Mouse (Mus musculus) bone marrow, adult 2 months (tissue): ENCODE data around the gene Maml3. TPM values are rescaled to one million over a fixed set of nuclear protein-coding genes. Genes with fewer than 3 reads are reported as not detected.

ENCODE experiments used
- H3K27ac ChIP-seq: fragments of 200-500 bp; 2 replicates; pipeline ENCODE4 v1.5.1; 2012; ENCODE audit warnings: low read depth, mild to moderate bottlenecking, control low read depth, inconsistent platforms, low read length; ENCODE audit not compliant: control insufficient read depth, poor library complexity, insufficient read depth
- H3K4me1 ChIP-seq: fragments of 200-500 bp; 2 replicates; pipeline ENCODE4 v1.6.1; 2011; ENCODE audit warnings: low read length; ENCODE audit not compliant: control insufficient read depth, insufficient read depth
- H3K4me3 ChIP-seq: fragments of 200-500 bp; replicated peaks from 2 replicates; pipeline ENCODE3; 2011; ENCODE audit warnings: mild to moderate bottlenecking, low read depth, low read length, control low read depth; ENCODE audit not compliant: control insufficient read depth
- CTCF ChIP-seq: fragments of 200-500 bp; IDR thresholded peaks from 2 replicates; pipeline ENCODE4 v1.5.1; 2011; ENCODE audit warnings: low read length, control low read depth; ENCODE audit not compliant: control insufficient read depth, insufficient read depth
- POLR2A ChIP-seq: fragments of 200-500 bp; IDR thresholded peaks from 2 replicates; pipeline ENCODE4 v1.6.1; 2011; ENCODE audit warnings: low read depth, mild to moderate bottlenecking, control low read depth, low read length, borderline replicate concordance; ENCODE audit not compliant: control insufficient read depth
- WGBS: fragments of 180-500 bp; shearing (Covaris S2); methylation state at CpG from one replicate; pipeline ENCODE4 v1.1.7; 2018; 5-methylcytosine and 5-hydroxymethylcytosine counted together
- polyA plus RNA-seq: library from polyadenylated mRNA; stranded (reverse); fragments of >200 nt; gene quantifications from 2 replicates; pipeline ENCODE4 v1.2.4, GENCODE M21; 2011; ENCODE audit warnings: low replicate concordance; ENCODE audit not compliant: missing spikeins, insufficient read depth, insufficient read length

The Maml3 gene
- polyA plus RNA-seq, 1 experiment, result 4.9 TPM

DNA sequence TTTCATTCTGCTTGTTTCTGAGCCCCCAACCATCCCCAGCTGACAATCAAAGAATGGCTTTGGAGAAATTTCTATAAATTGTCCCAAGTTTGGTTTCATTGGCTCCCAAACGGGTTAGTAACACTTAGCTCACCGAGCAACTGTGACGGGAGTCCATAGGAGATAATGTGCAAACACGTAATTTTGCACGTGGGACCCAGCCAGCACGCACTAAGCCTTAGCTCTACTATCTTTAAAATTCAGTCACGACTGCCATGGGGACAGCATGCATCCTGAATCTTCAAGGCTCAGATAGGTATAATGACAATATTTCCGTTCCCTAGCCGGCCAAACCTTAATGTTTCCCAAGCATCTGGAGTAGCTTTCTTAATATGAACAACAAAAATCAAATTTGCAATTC is 243.2 kb downstream of the Maml3 start:
- Histone ChIP-seq H3K4me1 (no peaks in the 10 kb centered on the region; the same call in 1 of the 2 replicates), H3K4me3 (no peak overlapping the region), H3K27ac (no peak overlapping the region)
- TF ChIP-seq CTCF, result no peak
- TF ChIP-seq POLR2A, result no peak
- 87% methylated on average over 9 of the region's 9 CpGs for WGBS

DNA sequence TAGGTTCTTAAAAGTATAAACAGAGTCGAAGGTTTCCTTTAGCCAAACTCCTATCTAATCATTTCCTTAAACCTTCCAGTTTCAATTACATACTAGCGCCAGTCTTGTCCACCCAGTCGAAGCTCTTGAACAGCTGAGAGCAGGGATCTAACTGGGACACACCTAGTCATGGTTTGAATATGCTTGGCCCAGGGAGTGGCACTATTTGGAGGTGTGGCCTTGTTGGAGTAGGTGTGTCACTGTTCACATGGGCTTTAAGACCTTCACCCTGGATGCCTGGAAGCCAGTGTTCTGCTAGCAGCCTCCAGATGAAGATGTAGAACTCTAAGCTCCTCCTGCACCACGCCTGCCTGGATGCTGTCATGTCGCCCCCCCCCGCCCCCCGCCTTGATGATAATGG is 244.4 kb downstream of the Maml3 start:
- 85% methylated on average over 7 of the region's 7 CpGs for WGBS
- TF ChIP-seq CTCF (no peak), POLR2A (no peak)
- H3K4me1 ChIP-seq, result no peaks in the 10 kb centered on the region; the same call in 1 of the 2 replicates
- no peak overlapping the region for H3K27ac ChIP-seq
- no peak overlapping the region for H3K4me3 ChIP-seq

DNA sequence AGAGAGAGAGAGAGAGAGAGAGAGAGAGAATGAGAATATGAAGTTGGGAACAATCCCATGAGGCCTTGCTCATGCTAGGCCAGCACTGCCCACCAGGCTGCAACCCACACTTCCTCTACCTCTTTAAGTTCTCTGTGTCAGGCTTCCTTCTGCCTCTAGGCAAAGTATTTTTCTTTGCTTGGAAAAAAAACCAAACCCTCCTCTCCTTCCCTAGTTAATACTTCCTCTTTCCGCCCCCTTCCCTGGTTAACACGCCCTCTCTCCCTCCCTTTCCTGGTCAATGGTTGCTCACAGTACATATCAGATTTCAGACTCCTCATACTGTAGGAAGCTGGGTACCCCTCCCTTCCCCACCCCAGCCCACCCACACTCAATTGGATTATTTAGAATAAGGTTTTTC is 245.7 kb downstream of the Maml3 start:
- TF ChIP-seq CTCF (no peak), POLR2A (no peak)
- no peak overlapping the region for H3K27ac ChIP-seq
- no peak overlapping the region for H3K4me3 ChIP-seq
- H3K4me1 ChIP-seq, result no peaks in the 10 kb centered on the region; the same call in 1 of the 2 replicates
- 19% methylated on average over 2 of the region's 2 CpGs for WGBS

GRCm38 (mm10) chr3:51854152-51854551 is 250.7 kb downstream of the Maml3 start:
- Histone ChIP-seq H3K4me1 (no peaks in the 10 kb centered on the region; the same call in 1 of the 2 replicates), H3K4me3 (no peak overlapping the region), H3K27ac (no peak overlapping the region)
- TF ChIP-seq CTCF, result no peak
- no peak for TF ChIP-seq POLR2A
- 89% methylated on average over 10 of the region's 10 CpGs for WGBS

DNA sequence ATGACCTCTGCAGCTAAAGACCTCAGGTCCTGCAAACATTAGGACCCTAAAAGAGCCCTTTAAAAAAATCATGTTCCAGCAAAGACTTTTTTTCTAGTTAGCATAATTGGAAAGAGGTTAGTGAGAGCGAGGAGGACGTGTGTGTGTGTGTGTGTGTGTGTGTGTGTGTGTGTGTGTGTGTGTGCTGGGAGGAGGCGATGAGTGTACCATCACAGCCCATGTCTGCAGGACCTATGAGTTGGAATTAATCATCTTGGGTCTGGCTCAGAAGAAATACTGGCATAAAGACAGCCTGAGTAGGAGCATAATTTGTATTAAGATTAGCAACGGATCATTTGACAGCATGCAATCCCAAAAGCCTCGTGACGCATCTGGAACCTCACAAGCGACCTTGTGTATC is 251.3 kb downstream of the Maml3 start:
- Histone ChIP-seq H3K4me3 (no peak overlapping the region), H3K27ac (no peak overlapping the region), H3K4me1 (no peaks in the 10 kb centered on the region; the same call in 1 of the 2 replicates)
- 87% methylated on average over 6 of the region's 7 CpGs for WGBS
- TF ChIP-seq POLR2A (no peak), CTCF (no peak)

- no peak for TF ChIP-seq POLR2A
- TF ChIP-seq CTCF, result no peak
- WGBS, result 64% methylated on average over 3 of the region's 3 CpGs
- H3K27ac ChIP-seq, result no peak overlapping the region
- H3K4me3 ChIP-seq, result no peak overlapping the region
- H3K4me1 ChIP-seq, result no peaks in the 10 kb centered on the region; the same call in 1 of the 2 replicates
Measured at GRCm38 (mm10) chr3:51852692-51853091, 252.2 kb downstream of the Maml3 start.

DNA sequence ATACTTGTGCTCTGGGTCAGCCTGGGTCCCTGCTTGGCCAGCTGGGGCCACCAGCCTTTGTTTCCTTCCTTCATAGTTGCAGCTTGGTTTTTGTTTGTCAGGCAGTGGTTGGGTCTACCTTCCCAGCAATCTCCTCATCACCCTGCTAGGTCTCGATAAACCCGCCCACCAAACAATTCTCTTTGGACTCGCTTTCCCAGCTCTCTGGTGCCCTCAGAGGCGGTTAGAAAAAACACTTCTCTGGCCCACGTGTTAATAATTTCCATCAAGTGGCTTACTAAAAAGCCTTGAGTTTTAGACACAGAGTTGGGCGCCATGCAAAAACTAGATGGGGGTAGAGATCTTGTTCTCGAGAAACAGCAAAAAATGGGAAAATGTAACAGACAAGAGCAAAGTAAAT is 253.3 kb downstream of the Maml3 start:
- no peak overlapping the region for H3K27ac ChIP-seq
- 77% methylated on average over 7 of the region's 7 CpGs for WGBS
- no peak overlapping the region for H3K4me3 ChIP-seq
- TF ChIP-seq CTCF, result no peak
- TF ChIP-seq POLR2A, result no peak
- H3K4me1 ChIP-seq, result no peaks in the 10 kb centered on the region

- 87% methylated on average over 6 of the region's 6 CpGs for WGBS
- TF ChIP-seq POLR2A, result no peak
- TF ChIP-seq CTCF, result no peak
- Histone ChIP-seq H3K4me1 (no peaks in the 10 kb centered on the region), H3K4me3 (no peak overlapping the region), H3K27ac (no peak overlapping the region)
Measured at GRCm38 (mm10) chr3:51849462-51849861, 255.4 kb downstream of the Maml3 start.

GRCm38 (mm10) chr3:51847262-51847661 is 257.6 kb downstream of the Maml3 start:
- no peaks in the 10 kb centered on the region for H3K4me1 ChIP-seq
- TF ChIP-seq CTCF (0 out of 2 replicates have a peak, but pooled peaks have one; percentile 20), POLR2A (no peak)
- no peak overlapping the region for H3K27ac ChIP-seq
- no peak overlapping the region for H3K4me3 ChIP-seq
- 17% methylated on average over 4 of the region's 4 CpGs for WGBS
